Mouse (Mus musculus): ENCODE measurements at regions not wholly inside any gene's neighbourhood (a gene's known extent, or its start where the extent isn't known, plus 50 kb on each side); places are given as distances from the start of the nearest gene placed in this dataset. TPM values are rescaled to one million over a fixed set of nuclear protein-coding genes. Genes with fewer than 3 reads are reported as not detected.

Small RNAs in the stretch of these regions (microRNA-seq; reads per million reads assigned to microRNA genes)
- not detected for gene Gm44361

Measured in hindbrain, embryonic 16.5 days (tissue).